Mouse (Mus musculus): ENCODE data around the gene Plac8.

- TF ChIP-seq CTCF (IDR thresholded peaks at IDR 0.05; ENCODE audit: control insufficient read depth, insufficient read depth, insufficient replicate concordance, low read depth, low read length) (no peak), POLR2A (IDR thresholded peaks at IDR 0.05; ENCODE audit: control insufficient read depth, low read depth, low read length) (no peak)
Measured at GRCm38 (mm10) chr5:100595999-100596398, 24.0 kb upstream of the Plac8 start.
